Mouse (Mus musculus): ENCODE data around the gene Cerk. TPM values are rescaled to one million over a fixed set of nuclear protein-coding genes. Genes with fewer than 3 reads are reported as not detected.

Cerk gene
- 10.9 and 12.5 TPM in 2 replicates for polyA plus RNA-seq (2012; ENCODE audit: low replicate concordance)

DNA sequence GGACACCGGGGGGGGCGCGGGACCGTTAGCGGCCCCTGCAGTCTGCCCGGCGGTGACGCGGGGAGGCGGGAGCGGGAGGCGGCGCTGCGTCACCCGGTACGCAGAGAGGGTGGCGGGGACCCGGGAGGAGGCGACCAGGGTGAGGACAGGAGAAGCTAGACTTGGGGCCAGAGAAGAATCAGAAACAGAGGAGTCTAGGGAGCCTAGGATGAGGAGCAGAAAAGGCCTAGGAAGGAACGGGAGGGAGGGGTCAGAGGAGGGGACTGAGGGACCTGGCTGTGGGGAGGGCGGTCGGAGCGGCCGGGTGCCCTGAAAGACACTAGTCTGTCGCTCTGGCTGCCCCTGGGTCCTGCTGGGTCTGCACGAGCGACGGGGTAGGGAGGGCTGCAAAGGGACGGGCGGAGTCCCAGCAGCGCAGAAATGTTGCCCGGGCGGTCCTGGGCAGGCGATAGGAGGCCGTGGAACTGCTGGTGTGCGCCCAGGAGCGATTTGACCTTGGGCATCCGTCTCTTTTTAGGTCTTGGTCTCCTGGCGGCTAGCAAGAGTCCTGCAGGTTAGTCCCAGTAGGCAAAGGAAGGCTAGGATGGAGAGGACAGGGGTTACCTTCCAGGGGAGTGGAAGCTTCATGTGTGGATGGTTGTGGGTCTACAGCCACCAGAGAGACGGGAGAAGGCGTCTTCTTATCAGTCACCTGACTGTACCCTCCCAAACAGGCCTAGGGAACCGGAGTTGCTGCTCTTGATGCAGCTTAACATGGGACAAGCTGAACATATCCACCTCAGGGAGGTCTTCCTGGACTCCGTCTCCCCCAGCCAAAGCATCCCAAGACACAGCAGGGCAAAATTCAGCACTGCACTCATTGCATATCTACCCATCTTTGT lies at the start of gene Cerk:
TSS of gene Cerk (minus strand) at position 453 of the 881 bp plus-strand sequence.

DNA sequence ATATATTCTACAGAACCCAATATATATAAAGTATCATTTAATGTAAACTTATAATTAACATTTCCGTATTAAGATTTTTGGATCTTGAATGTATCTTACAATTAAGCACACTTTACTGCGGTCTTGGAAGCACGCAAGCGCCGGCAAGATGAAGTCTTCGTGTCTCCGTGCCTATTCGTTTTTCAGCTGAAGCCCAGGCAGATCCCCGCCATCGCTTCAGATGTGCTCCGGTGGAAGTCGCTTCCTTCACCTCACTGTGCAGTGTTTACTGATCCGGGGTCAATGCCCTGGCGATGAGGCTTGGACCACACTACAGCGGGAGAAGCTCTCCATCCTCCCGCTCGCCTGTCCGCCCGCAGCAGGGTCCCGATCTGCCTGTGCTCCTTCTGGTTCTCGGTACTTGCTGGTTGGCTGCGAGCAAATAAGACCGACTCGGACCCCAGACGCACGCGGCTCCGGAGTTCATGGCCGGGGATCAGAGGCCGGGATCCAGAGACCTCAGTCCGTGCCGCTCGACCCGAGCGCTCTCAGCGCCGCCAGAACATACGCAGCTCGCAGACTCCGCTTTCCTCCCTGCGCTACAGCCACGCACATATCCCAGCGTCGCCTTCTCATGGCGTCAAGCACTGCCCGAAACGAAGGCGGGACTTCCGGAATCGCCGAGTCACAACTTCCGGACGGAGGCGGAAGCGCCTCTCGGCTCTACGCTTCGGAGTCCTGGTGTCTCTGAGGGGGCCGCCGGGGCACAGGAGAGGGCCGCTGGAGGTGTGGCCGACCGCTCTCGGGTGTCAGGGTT lies 28.0 kb upstream of the Cerk start, which contains the start of gene Tbc1d22a:
TSS of gene Tbc1d22a (plus strand) at position 707 of the 796 bp plus-strand sequence.

Other genes starting within 250 kb of the Cerk start
- 33.1 and 56.8 TPM in 2 replicates for gene Celsr1, start 152.4 kb downstream of the Cerk start, polyA plus RNA-seq (2012; ENCODE audit: low replicate concordance)
- gene Gramd4, start 128.4 kb downstream of the Cerk start, polyA plus RNA-seq (2012; ENCODE audit: low replicate concordance): 41.2 and 44.4 TPM in 2 replicates
- 3.9 and 12.4 TPM in 2 replicates for gene Tbc1d22a, start 28.3 kb upstream of the Cerk start, polyA plus RNA-seq (2012; ENCODE audit: low replicate concordance)